Mouse (Mus musculus): ENCODE measurements at regions not wholly inside any gene's neighbourhood (a gene's known extent, or its start where the extent isn't known, plus 50 kb on each side); places are given as distances from the start of the nearest gene placed in this dataset.

- 92% methylated on average over 3 of the region's 3 CpGs for WGBS
- H3K4me1 ChIP-seq (ENCODE audit: control insufficient read depth, insufficient read depth, low read length) = no peaks in the 10 kb centered on the region
- H3K27me3 ChIP-seq (ENCODE audit: control insufficient read depth, insufficient read depth, low read length) = no peaks in the 10 kb centered on the region
- H3K27ac ChIP-seq (ENCODE audit: insufficient read depth, low read length) = no peak overlapping the region
- TF ChIP-seq CTCF (IDR thresholded peaks at IDR 0.05; ENCODE audit: borderline replicate concordance, insufficient read depth, low read depth, low read length) (no peak), POLR2A (IDR thresholded peaks at IDR 0.05; ENCODE audit: borderline replicate concordance, insufficient read depth, low read length) (no peak)
- DNase-seq = no peak
- no peak overlapping the region for H3K4me3 ChIP-seq (replicated peaks; ENCODE audit: insufficient read depth, low read depth, low read length)
These were observed 570.2 kb upstream of the Gm10306 start for GRCm38 (mm10) chr4:93986189-93986588.

GRCm38 (mm10) chr4:93990273-93990869 is 566.0 kb upstream of the Gm10306 start:
- Histone ChIP-seq H3K27me3 (ENCODE audit: control insufficient read depth, insufficient read depth, low read length) (no peaks in the 10 kb centered on the region), H3K4me1 (ENCODE audit: control insufficient read depth, insufficient read depth, low read length) (no peaks in the 10 kb centered on the region), H3K4me3 (replicated peaks; ENCODE audit: insufficient read depth, low read depth, low read length) (no peak overlapping the region), H3K27ac (ENCODE audit: insufficient read depth, low read length) (no peak overlapping the region)
- TF ChIP-seq POLR2A (IDR thresholded peaks at IDR 0.05; ENCODE audit: borderline replicate concordance, insufficient read depth, low read length) (no peak), CTCF (IDR thresholded peaks at IDR 0.05; ENCODE audit: borderline replicate concordance, insufficient read depth, low read depth, low read length) (no peak)
- DNase-seq = no peak
- WGBS = 88% methylated on average over 7 of the region's 7 CpGs

DNA sequence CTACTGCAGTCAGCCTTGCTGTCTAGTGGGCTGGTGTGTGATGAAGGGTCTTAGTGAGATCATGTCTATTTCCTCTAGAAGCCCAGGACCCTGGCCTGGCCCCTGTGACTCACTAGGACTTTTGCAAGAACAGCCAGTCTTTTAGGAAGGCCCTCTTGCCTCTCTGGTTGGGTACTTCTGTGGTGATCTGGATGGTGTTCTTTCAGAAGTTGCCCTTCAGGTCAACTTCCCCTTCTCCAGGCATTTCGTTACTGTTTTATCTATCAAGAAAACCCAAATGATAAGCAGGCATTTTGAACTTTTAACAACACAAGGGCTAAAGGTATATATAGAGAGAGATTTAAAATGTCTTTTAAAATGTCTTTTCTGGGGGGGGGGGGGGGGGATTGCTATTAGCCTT is 550.5 kb upstream of the Gm10306 start:
- Histone ChIP-seq H3K27ac (ENCODE audit: insufficient read depth, low read length) (no peak overlapping the region), H3K4me3 (replicated peaks; ENCODE audit: insufficient read depth, low read depth, low read length) (no peak overlapping the region), H3K27me3 (ENCODE audit: control insufficient read depth, insufficient read depth, low read length) (no peaks in the 10 kb centered on the region; the same call in 1 of the 2 replicates), H3K4me1 (ENCODE audit: control insufficient read depth, insufficient read depth, low read length) (no peaks in the 10 kb centered on the region)
- 97% methylated on average over 1 of the region's 1 CpGs for WGBS
- no peak for TF ChIP-seq CTCF (IDR thresholded peaks at IDR 0.05; ENCODE audit: borderline replicate concordance, insufficient read depth, low read depth, low read length)
- TF ChIP-seq POLR2A (IDR thresholded peaks at IDR 0.05; ENCODE audit: borderline replicate concordance, insufficient read depth, low read length) = no peak
- no peak for DNase-seq

GRCm38 (mm10) chr4:94007088-94007768 is 549.1 kb upstream of the Gm10306 start:
- 36% methylated on average over 8 of the region's 8 CpGs for WGBS
- H3K4me3 ChIP-seq (replicated peaks; ENCODE audit: insufficient read depth, low read depth, low read length) = no peak overlapping the region
- no peaks in the 10 kb centered on the region for H3K4me1 ChIP-seq (ENCODE audit: control insufficient read depth, insufficient read depth, low read length)
- no peaks in the 10 kb centered on the region; the same call in 1 of the 2 replicates for H3K27me3 ChIP-seq (ENCODE audit: control insufficient read depth, insufficient read depth, low read length)
- no peak overlapping the region for H3K27ac ChIP-seq (ENCODE audit: insufficient read depth, low read length)
- peak in 1 of 2 experiments; percentile 41 for DNase-seq
- TF ChIP-seq CTCF (IDR thresholded peaks at IDR 0.05; ENCODE audit: borderline replicate concordance, insufficient read depth, low read depth, low read length) (peak; percentile 48; the same call in 1 of the 2 replicates), POLR2A (IDR thresholded peaks at IDR 0.05; ENCODE audit: borderline replicate concordance, insufficient read depth, low read length) (no peak)

GRCm38 (mm10) chr4:94015713-94016112 is 540.6 kb upstream of the Gm10306 start:
- Histone ChIP-seq H3K27ac (ENCODE audit: insufficient read depth, low read length) (no peak overlapping the region), H3K4me3 (replicated peaks; ENCODE audit: insufficient read depth, low read depth, low read length) (no peak overlapping the region), H3K27me3 (ENCODE audit: control insufficient read depth, insufficient read depth, low read length) (no peaks in the 10 kb centered on the region), H3K4me1 (ENCODE audit: control insufficient read depth, insufficient read depth, low read length) (no peaks in the 10 kb centered on the region)
- TF ChIP-seq POLR2A (IDR thresholded peaks at IDR 0.05; ENCODE audit: borderline replicate concordance, insufficient read depth, low read length) (no peak), CTCF (IDR thresholded peaks at IDR 0.05; ENCODE audit: borderline replicate concordance, insufficient read depth, low read depth, low read length) (no peak)
- WGBS = 93% methylated on average over 2 of the region's 2 CpGs
- no peak for DNase-seq

DNA sequence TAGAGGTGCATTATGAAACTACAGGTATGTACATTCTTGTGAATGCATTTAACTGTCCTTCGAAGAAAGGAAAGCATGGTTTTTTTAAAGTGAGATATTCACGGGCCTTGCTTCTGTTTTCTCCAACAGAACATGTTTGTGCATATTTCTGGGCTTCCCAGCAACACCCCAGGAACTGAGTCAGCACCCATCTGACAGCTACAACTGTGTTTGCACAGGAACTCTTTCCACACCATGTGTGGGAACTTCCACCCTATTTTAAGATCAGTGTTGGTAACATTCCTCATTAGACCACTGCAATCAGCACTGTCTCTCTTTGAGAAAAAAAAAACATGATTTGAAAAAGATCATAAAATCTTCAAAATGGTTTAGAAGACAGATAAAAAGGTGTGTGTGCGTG is 538.6 kb upstream of the Gm10306 start:
- Histone ChIP-seq H3K4me3 (replicated peaks; ENCODE audit: insufficient read depth, low read depth, low read length) (no peak overlapping the region), H3K27me3 (ENCODE audit: control insufficient read depth, insufficient read depth, low read length) (no peaks in the 10 kb centered on the region), H3K27ac (ENCODE audit: insufficient read depth, low read length) (no peak overlapping the region), H3K4me1 (ENCODE audit: control insufficient read depth, insufficient read depth, low read length) (no peaks in the 10 kb centered on the region)
- WGBS = 80% methylated on average over 3 of the region's 3 CpGs
- TF ChIP-seq CTCF (IDR thresholded peaks at IDR 0.05; ENCODE audit: borderline replicate concordance, insufficient read depth, low read depth, low read length) (no peak), POLR2A (IDR thresholded peaks at IDR 0.05; ENCODE audit: borderline replicate concordance, insufficient read depth, low read length) (no peak)
- no peak for DNase-seq

- TF ChIP-seq CTCF (IDR thresholded peaks at IDR 0.05; ENCODE audit: borderline replicate concordance, insufficient read depth, low read depth, low read length) = no peak
- TF ChIP-seq POLR2A (IDR thresholded peaks at IDR 0.05; ENCODE audit: borderline replicate concordance, insufficient read depth, low read length) = no peak
- Histone ChIP-seq H3K4me3 (replicated peaks; ENCODE audit: insufficient read depth, low read depth, low read length) (no peak overlapping the region), H3K27ac (ENCODE audit: insufficient read depth, low read length) (no peak overlapping the region), H3K27me3 (ENCODE audit: control insufficient read depth, insufficient read depth, low read length) (no peaks in the 10 kb centered on the region), H3K4me1 (ENCODE audit: control insufficient read depth, insufficient read depth, low read length) (no peaks in the 10 kb centered on the region)
- 24% methylated on average over 5 of the region's 5 CpGs for WGBS
- DNase-seq = no peak
These were observed 506.6 kb upstream of the Gm10306 start for GRCm38 (mm10) chr4:94049629-94050310.
